Mouse (Mus musculus) left cerebral cortex, adult 2 months (tissue): ENCODE data around the gene Hist2h2ab. TPM values are rescaled to one million over a fixed set of nuclear protein-coding genes. Genes with fewer than 3 reads are reported as not detected.
"Not testable (repeated sequence)": the region's sequence is repeated elsewhere in the genome, so short reads cannot be mapped to it uniquely, and the experiment has no call there.

Source experiments
- DNase-seq, 2 experiments: peaks; one replicate each; pipeline ENCODE4 v3.0.0; 2021 to 2022; ENCODE audit warnings: low spot score in 2 of 2, mixed read lengths in 1 of 2; ENCODE audit errors: extremely low spot score in 1 of 2
- H3K27ac ChIP-seq: fragments of 200-600 bp; 2 replicates; pipeline ENCODE4 v1.8.1; 2022
- H3K4me3 ChIP-seq: fragments of 200-600 bp; 2 replicates; pipeline ENCODE4 v1.8.1; 2022
- CTCF ChIP-seq: fragments of 200-600 bp; IDR thresholded peaks from 2 replicates; pipeline ENCODE4 v1.8.1; 2022; ENCODE audit warnings: antibody characterized with exemption, mild to moderate bottlenecking, moderate library complexity
- intact Hi-C: fragments of 180-260 bp; cut with DNase I; formaldehyde crosslinking; loops from one replicate; pipeline ENCODE4 v1.15.1; 2025
- total RNA-seq, 2 experiments: library from RNA; stranded (reverse); gene quantifications; 2 replicates each; pipeline ENCODE4 v1.2.3; 2021

Gene Hist2h2ab
- total RNA-seq, 2 experiments from 2014 or later = 10.4 to 10.8 TPM

DNA sequence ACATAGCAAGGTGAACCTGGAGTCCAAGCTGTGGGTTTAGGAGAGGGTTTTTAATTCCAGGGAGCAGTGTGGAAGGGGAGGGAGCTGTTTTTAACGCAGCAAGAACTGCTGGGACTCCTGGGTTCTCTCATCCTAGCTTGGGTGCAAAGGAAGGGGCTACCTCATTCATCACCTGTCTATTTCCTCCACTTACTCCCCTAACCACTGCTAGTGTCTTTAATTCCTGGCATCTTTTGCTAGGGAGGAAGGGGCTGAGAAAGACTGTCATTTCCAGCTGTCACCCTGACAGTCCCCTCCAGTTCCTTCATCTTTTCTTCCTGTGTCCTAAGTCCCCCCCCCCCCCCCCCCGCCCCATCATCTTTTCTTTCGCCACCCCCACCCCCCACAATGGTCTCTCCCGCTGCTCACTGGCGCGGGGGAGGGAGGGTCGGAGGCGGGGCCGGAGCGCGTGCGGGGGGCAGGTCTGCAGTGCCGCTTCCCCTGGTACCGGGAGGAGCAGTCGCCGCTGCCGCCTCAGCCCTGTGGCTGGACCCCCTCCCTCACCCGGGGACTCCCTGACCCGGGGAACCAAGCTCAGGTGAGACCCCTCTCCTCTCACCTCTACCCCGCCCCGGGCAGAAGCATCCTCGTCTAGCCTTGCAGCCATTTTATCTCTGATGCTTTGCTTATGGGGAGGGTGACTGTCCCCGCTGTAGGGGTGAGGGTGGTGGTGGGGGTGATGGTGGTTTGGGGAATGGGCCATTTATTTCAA lies 38.8 kb upstream of the Hist2h2ab start, which contains the start of gene Sv2a:
TSS of gene Sv2a (plus strand) at position 425 of the 751 bp plus-strand sequence.
- Histone ChIP-seq H3K27ac (peak within 1 kb of the TSS; percentile 97), H3K4me3 (peak within 1 kb of the TSS; percentile 79)
- intact Hi-C loops = no loop called here
- peak; percentile 75 to 79 for DNase-seq
- no peak for TF ChIP-seq CTCF

- intact Hi-C loops = no loop called here
- H3K27ac ChIP-seq = peak overlapping the region; percentile 97
- peak overlapping the region; percentile 79 for H3K4me3 ChIP-seq
- DNase-seq = no peak
- TF ChIP-seq CTCF = no peak
Observed at GRCm38 (mm10) chr3:96181510-96182381, 37.9 kb upstream of the Hist2h2ab start.

DNA sequence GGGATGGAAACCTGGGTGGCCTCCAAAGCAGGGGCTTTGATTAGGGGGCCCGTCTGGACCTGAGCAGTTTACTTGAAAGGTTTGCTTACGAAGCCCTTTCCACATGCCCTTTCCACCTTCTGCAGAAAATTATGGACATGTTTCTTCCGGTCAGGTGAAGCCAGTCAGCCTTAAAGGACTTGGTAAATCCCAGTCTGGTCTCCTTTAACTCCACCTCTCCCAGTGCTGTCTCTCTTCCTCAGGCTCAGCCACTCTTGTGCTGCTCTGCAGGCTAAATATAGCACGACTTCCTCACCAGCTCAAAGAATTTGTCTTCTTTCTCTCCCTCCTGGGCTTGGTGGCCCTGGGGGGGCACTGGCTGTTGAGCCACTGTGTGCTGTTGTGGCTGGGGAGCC lies 37.3 kb upstream of the Hist2h2ab start:
- TF ChIP-seq CTCF = no peak
- Histone ChIP-seq H3K4me3 (peak overlapping the region; percentile 79), H3K27ac (peak overlapping the region; percentile 97)
- intact Hi-C loops = no loop called here
- no peak for DNase-seq

- no peak for DNase-seq
- no peak overlapping the region for H3K27ac ChIP-seq
- no peak overlapping the region for H3K4me3 ChIP-seq
- no peak for TF ChIP-seq CTCF
- intact Hi-C loops = no loop called here
Observed at GRCm38 (mm10) chr3:96192977-96193376, 26.7 kb upstream of the Hist2h2ab start.

GRCm38 (mm10) chr3:96194966-96195365 lies 24.7 kb upstream of the Hist2h2ab start:
- H3K27ac ChIP-seq = no peak overlapping the region
- DNase-seq = no peak
- no peak overlapping the region for H3K4me3 ChIP-seq
- intact Hi-C loops = no loop called here
- no peak for TF ChIP-seq CTCF

GRCm38 (mm10) chr3:96195616-96196313 lies 23.9 kb upstream of the Hist2h2ab start:
- peak; percentile 41 for TF ChIP-seq CTCF
- H3K27ac ChIP-seq = no peak overlapping the region
- intact Hi-C loops = no loop called here
- DNase-seq = no peak
- no peak overlapping the region for H3K4me3 ChIP-seq

DNA sequence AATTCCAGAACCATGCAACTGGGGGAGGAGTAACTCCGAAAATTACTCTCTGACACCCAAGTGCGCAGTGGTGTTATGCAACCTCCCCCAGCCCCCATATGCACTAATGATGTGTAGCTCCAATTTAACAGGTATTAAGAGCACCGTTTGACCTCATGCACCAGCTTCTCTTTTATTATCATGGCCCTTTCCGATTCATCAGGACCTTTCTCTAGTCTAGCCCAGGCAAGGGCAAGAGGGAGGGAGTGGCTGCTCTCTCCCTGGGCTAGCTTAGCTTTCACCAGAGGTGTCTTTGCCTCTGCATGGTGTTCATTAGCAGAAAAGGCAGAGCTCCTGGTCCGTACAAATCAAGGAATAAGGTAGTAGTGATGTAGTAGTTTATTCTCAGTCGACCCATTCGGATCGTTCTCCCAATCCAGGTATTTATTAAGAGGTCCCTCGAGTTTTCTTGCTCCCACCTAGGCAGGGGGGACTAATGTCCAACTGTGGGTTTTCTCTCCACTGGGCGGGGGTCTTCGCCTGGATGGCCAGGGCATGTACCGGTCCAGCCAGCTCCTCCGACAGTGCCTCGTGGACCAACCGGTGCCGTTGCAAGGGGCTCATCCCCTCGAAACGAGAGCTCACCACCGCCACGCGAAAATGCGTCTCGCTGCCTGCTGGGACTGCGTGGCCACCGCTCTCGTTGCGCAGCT lies 23.1 kb upstream of the Hist2h2ab start:
- no peak for DNase-seq

GRCm38 (mm10) chr3:96197129-96197749 lies 22.4 kb upstream of the Hist2h2ab start:
- intact Hi-C loops = no loop called here
- Histone ChIP-seq H3K4me3 (peak overlapping the region; percentile 57), H3K27ac (peak overlapping the region; percentile 95)
- DNase-seq = peak; percentile 90 to 91
- TF ChIP-seq CTCF = no peak; the same call in 1 of the 2 replicates

More for the DNA sequence above, 23.1 kb upstream of the Hist2h2ab start:
- H3K4me3 ChIP-seq = peak overlapping the region; percentile 57
- no peak for TF ChIP-seq CTCF
- intact Hi-C loops = no loop called here
- peak overlapping the region; percentile 95 for H3K27ac ChIP-seq

- no peak for TF ChIP-seq CTCF
- no peak for DNase-seq
- peak overlapping the region; percentile 57; the same call in 1 of the 2 replicates for H3K4me3 ChIP-seq
- no peak overlapping the region; the same call in 1 of the 2 replicates for H3K27ac ChIP-seq
- intact Hi-C loops = no loop called here
Observed at GRCm38 (mm10) chr3:96198181-96198580, 21.5 kb upstream of the Hist2h2ab start.

- DNase-seq, H3K4me3 ChIP-seq, intact Hi-C loops, H3K27ac ChIP-seq: not testable (repeated sequence)
Observed at GRCm38 (mm10) chr3:96198601-96199251, 20.9 kb upstream of the Hist2h2ab start.
